Mouse (Mus musculus) limb, embryonic 14.5 days (tissue): ENCODE results near the gene BC048403. TPM values are rescaled to one million over a fixed set of nuclear protein-coding genes. Genes with fewer than 3 reads are reported as not detected.

Source experiments
- ATAC-seq: fragments of 200-750 bp; cut with Nextera tagmentation; 2 replicates; pipeline ENCODE4 v1.8.0; 2017; ENCODE audit warnings: low read depth, moderate number of reproducible peaks, moderate TSS enrichment; ENCODE audit not compliant: low FRiP score
- DNase-seq: peaks from one replicate; pipeline ENCODE4 v3.0.0-alpha.2; 2015; ENCODE audit warnings: low spot score
- H3K27ac ChIP-seq: fragments of 300-500 bp; sonication (generic); replicated peaks from 2 replicates; pipeline ENCODE4 v1.5.1; 2014; ENCODE audit warnings: low read depth, mild to moderate bottlenecking, low read length, moderate library complexity, mixed read lengths
- H3K27me3 ChIP-seq: fragments of 300-500 bp; sonication (generic); 2 replicates; pipeline ENCODE4 v1.6.1; 2014; ENCODE audit warnings: low read length, mixed read lengths; ENCODE audit not compliant: control insufficient read depth, insufficient read depth
- H3K36me3 ChIP-seq: fragments of 300-500 bp; sonication (generic); 2 replicates; pipeline ENCODE4 v1.6.1; 2014; ENCODE audit warnings: mild to moderate bottlenecking, low read length, moderate library complexity, mixed read lengths; ENCODE audit not compliant: control insufficient read depth, insufficient read depth
- H3K4me1 ChIP-seq: fragments of 300-500 bp; sonication (generic); 2 replicates; pipeline ENCODE4 v1.6.1; 2014; ENCODE audit warnings: antibody characterized with exemption, low read length, mixed read lengths; ENCODE audit not compliant: control insufficient read depth, insufficient read depth
- H3K4me2 ChIP-seq: fragments of 300-500 bp; sonication (generic); replicated peaks from 2 replicates; pipeline ENCODE4 v1.6.1; 2014; ENCODE audit warnings: low read depth, mild to moderate bottlenecking, low read length, moderate library complexity; ENCODE audit not compliant: severe bottlenecking
- H3K4me3 ChIP-seq: fragments of 300-500 bp; sonication (generic); replicated peaks from 2 replicates; pipeline ENCODE4 v1.5.1; 2014; ENCODE audit warnings: low read length
- H3K9ac ChIP-seq: fragments of 300-500 bp; sonication (generic); 2 replicates; pipeline ENCODE4 v1.6.1; 2014; ENCODE audit warnings: mild to moderate bottlenecking, low read depth, low read length, moderate library complexity; ENCODE audit not compliant: severe bottlenecking
- H3K9me3 ChIP-seq: fragments of 300-500 bp; sonication (generic); 2 replicates; pipeline ENCODE4 v1.6.1; 2016; ENCODE audit warnings: low read length; ENCODE audit not compliant: control insufficient read depth
- POLR2A ChIP-seq: fragments of 200-500 bp; IDR thresholded peaks from 2 replicates; pipeline ENCODE4 v1.8.0; 2012; ENCODE audit warnings: inconsistent platforms, mild to moderate bottlenecking, moderate library complexity, borderline replicate concordance; ENCODE audit not compliant: insufficient read depth, insufficient read length; ENCODE audit errors: extremely low read depth
- WGBS: fragments of 180-500 bp; shearing (Covaris S2); extraction: QIAGEN DNeasy Blood & Tissue Kit; methylation state at CpG from one replicate; pipeline ENCODE4 v1.1.7; 2014; 5-methylcytosine and 5-hydroxymethylcytosine counted together
- polyA plus RNA-seq, 2 experiments: library from polyadenylated mRNA; depleted of rRNA in 1 of 2; stranded (reverse) in 1 of 2; unstranded in 1 of 2; fragments of >200 nt; fragmentation: Nextera tagmentation in 1 of 2; extraction: Ambion mirVana in 1 of 2; gene quantifications; 2 replicates each; pipeline versions ENCODE4 v1.2.1 to v1.2.3; 2012 to 2014

Gene BC048403
- polyA plus RNA-seq, 2 experiments = 3.9 to 5.5 TPM

GRCm38 (mm10) chr10:121737256-121737655 lies 2.5 kb upstream of the BC048403 start:
- H3K4me3 ChIP-seq = no peak overlapping the region
- H3K4me1 ChIP-seq = peaks cover 5% of the 10 kb centered on the region
- no peaks in the 10 kb centered on the region for H3K27me3 ChIP-seq
- ATAC-seq (no peak), DNase-seq (no peak)
- H3K9me3 ChIP-seq = no peaks in the 10 kb centered on the region
- no peak overlapping the region for H3K27ac ChIP-seq
- no peaks in the 10 kb centered on the region for H3K36me3 ChIP-seq
- no peak for TF ChIP-seq POLR2A
- 90% methylated on average over 3 of the region's 3 CpGs for WGBS
- H3K9ac ChIP-seq = no peak overlapping the region
- H3K4me2 ChIP-seq = no peak overlapping the region

- Histone ChIP-seq H3K9me3 (no peaks in the 10 kb centered on the region), H3K4me2 (no peak overlapping the region), H3K27ac (no peak overlapping the region), H3K4me1 (peaks cover 5% of the 10 kb centered on the region), H3K9ac (no peak overlapping the region), H3K4me3 (no peak overlapping the region), H3K27me3 (no peaks in the 10 kb centered on the region), H3K36me3 (peaks cover 6% of the 10 kb centered on the region; the same call in 1 of the 2 replicates)
- no peak for TF ChIP-seq POLR2A
- no peak for DNase-seq
- no peak for ATAC-seq
- WGBS = 35% methylated on average over 4 of the region's 4 CpGs
Measured at GRCm38 (mm10) chr10:121742336-121742735, 2.6 kb downstream of the BC048403 start.

- Histone ChIP-seq H3K4me1 (no peaks in the 10 kb centered on the region), H3K4me3 (no peak overlapping the region), H3K9ac (no peak overlapping the region), H3K9me3 (0 out of 2 replicates have a peak, but pooled peaks cover 7% of the 10 kb centered on the region), H3K36me3 (peaks cover 12% of the 10 kb centered on the region), H3K27ac (no peak overlapping the region), H3K27me3 (no peaks in the 10 kb centered on the region), H3K4me2 (no peak overlapping the region)
- TF ChIP-seq POLR2A = no peak
- ATAC-seq (no peak), DNase-seq (no peak)
- 94% methylated on average over 12 of the region's 12 CpGs for WGBS
Measured at GRCm38 (mm10) chr10:121750175-121750574, 10.4 kb downstream of the BC048403 start.

GRCm38 (mm10) chr10:121754237-121754636 lies 14.5 kb downstream of the BC048403 start:
- no peak overlapping the region for H3K4me2 ChIP-seq
- H3K36me3 ChIP-seq = peaks cover 5% of the 10 kb centered on the region; the same call in 1 of the 2 replicates
- WGBS = 78% methylated on average over 5 of the region's 5 CpGs
- H3K9ac ChIP-seq = no peak overlapping the region
- no peaks in the 10 kb centered on the region for H3K4me1 ChIP-seq
- DNase-seq (no peak), ATAC-seq (no peak)
- 0 out of 2 replicates have a peak, but pooled peaks cover 7% of the 10 kb centered on the region for H3K9me3 ChIP-seq
- H3K4me3 ChIP-seq = no peak overlapping the region
- no peak for TF ChIP-seq POLR2A
- no peaks in the 10 kb centered on the region for H3K27me3 ChIP-seq
- no peak overlapping the region for H3K27ac ChIP-seq

- TF ChIP-seq POLR2A = no peak
- H3K27me3 ChIP-seq = no peaks in the 10 kb centered on the region
- WGBS = 18% methylated on average over 1 of the region's 1 CpGs
- no peak overlapping the region for H3K4me2 ChIP-seq
- no peaks in the 10 kb centered on the region for H3K4me1 ChIP-seq
- ATAC-seq (no peak), DNase-seq (no peak)
- H3K9me3 ChIP-seq = no peaks in the 10 kb centered on the region
- no peak overlapping the region for H3K27ac ChIP-seq
- no peak overlapping the region for H3K9ac ChIP-seq
- H3K36me3 ChIP-seq = no peaks in the 10 kb centered on the region
- H3K4me3 ChIP-seq = no peak overlapping the region
Measured at GRCm38 (mm10) chr10:121755822-121756221, 16.1 kb downstream of the BC048403 start.

GRCm38 (mm10) chr10:121756677-121757076 lies 16.9 kb downstream of the BC048403 start:
- no peak for TF ChIP-seq POLR2A
- DNase-seq = no peak
- H3K4me2 ChIP-seq = no peak overlapping the region
- no peaks in the 10 kb centered on the region for H3K4me1 ChIP-seq
- H3K9me3 ChIP-seq = no peaks in the 10 kb centered on the region
- no peaks in the 10 kb centered on the region for H3K27me3 ChIP-seq
- no peak overlapping the region for H3K9ac ChIP-seq
- no peaks in the 10 kb centered on the region for H3K36me3 ChIP-seq
- H3K27ac ChIP-seq = no peak overlapping the region
- H3K4me3 ChIP-seq = no peak overlapping the region
- no peak for ATAC-seq
- 78% methylated on average over 4 of the region's 4 CpGs for WGBS
